9 mouse cellular contexts compared by ENCODE assay signal in the genomic region with DNA sequence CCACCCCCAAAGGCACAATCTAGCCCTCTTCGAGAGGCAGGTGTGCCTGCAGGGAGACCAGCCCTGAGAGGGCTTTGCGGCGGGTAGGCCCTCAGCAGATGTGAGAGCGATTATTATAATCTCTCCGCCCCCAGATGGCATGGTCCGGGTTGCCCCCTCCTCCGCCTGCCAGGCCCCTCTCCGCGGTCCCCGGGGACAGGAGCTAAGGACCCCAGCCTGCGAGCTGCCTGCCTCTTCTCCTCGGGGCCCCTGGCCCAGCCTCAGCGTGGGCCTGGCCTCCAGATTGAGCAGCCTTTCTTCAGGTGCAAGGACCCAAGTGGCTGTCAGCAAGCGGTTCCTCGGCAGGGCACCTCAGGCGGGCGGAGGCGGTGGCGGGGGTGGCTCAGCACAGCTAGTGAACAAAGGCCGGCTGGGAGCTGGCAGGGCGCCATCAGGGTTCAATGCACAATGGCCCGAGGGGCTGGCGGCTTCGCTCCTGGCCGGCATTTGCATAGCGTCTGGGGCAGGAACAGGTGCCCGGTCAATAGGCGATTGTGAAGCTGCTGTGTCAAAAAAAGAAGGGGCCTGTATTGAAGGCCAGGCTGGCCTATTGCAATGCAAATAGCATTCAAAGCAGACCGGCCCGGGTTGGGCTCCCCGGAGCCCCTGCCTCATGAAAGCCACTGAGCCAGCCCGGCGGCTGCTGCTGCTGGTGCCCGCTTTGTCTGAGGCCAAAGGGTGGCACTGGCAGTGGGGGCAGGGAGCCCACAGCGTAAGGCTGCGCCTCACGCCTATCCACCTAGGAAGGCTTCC.
DNase-seq lines count a peak whose midpoint lies in the region; ATAC-seq lines count a peak whose summit lies in the region.
"Had no signal": no experiment of that assay in that cellular context is flagged by ENCODE, and none has a peak within 500 bp of the region (broad histone marks: within the 10 kb centered on the region; RNA-seq: fewer than 3 reads in every experiment).

No protein-coding gene starts in this region.

- ATAC-seq in embryonic facial prominence, embryonic 14.5 days (ENCODE audit: low read depth), result peak; percentile 92
- peak; percentile 77 for ATAC-seq in heart, embryonic 16.5 days (replicated peaks; ENCODE audit: extremely low read depth, insufficient read depth, low FRiP score)
- no peak for ATAC-seq in liver, embryonic 12.5 days
- ATAC-seq in neural tube, embryonic 13.5 days (ENCODE audit: low read depth), result peak; percentile 87

- peak overlapping the region; percentile 56 for H3K9ac ChIP-seq in embryonic facial prominence, embryonic 14.5 days (ENCODE audit: low read depth, low read length)
- H3K9ac ChIP-seq in heart, embryonic 16.5 days (ENCODE audit: low read length), result peak overlapping the region; percentile 69
- peak overlapping the region; percentile 18; the same call in 1 of the 2 replicates for H3K9ac ChIP-seq in liver, embryonic 12.5 days
- H3K9ac ChIP-seq in neural tube, embryonic 13.5 days, result peak overlapping the region; percentile 61

- no peaks in the 10 kb centered on the region for H3K9me3 ChIP-seq in embryonic facial prominence, embryonic 14.5 days (ENCODE audit: control insufficient read depth, low read length)
- no peaks in the 10 kb centered on the region for H3K9me3 ChIP-seq in heart, embryonic 16.5 days (replicated peaks; ENCODE audit: control insufficient read depth, low read length)
- H3K9me3 ChIP-seq in liver, embryonic 12.5 days (replicated peaks), result no peaks in the 10 kb centered on the region
- no peaks in the 10 kb centered on the region for H3K9me3 ChIP-seq in neural tube, embryonic 13.5 days

- H3K27me3 ChIP-seq in embryonic facial prominence, embryonic 14.5 days (replicated peaks; ENCODE audit: control insufficient read depth, insufficient read depth, low read length), result no peaks in the 10 kb centered on the region
- H3K27me3 ChIP-seq in heart, embryonic 16.5 days (ENCODE audit: control insufficient read depth, insufficient read depth, low read length), result no peaks in the 10 kb centered on the region
- H3K27me3 ChIP-seq in liver, embryonic 12.5 days (replicated peaks), result peaks cover 51% of the 10 kb centered on the region
- no peaks in the 10 kb centered on the region for H3K27me3 ChIP-seq in neural tube, embryonic 13.5 days

- 7% methylated on average over 28 of the region's 37 CpGs for WGBS in embryonic facial prominence, embryonic 14.5 days
- 11% methylated on average over 37 of the region's 37 CpGs for WGBS in heart, embryonic 16.5 days
- WGBS in liver, embryonic 12.5 days (ENCODE audit: insufficient replicate concordance), result 10% methylated on average over 37 of the region's 37 CpGs
- 2% methylated on average over 37 of the region's 37 CpGs for WGBS in neural tube, embryonic 13.5 days

- H3K4me2 ChIP-seq in embryonic facial prominence, embryonic 14.5 days (ENCODE audit: low read depth, low read length), result peak overlapping the region; percentile 48
- peak overlapping the region; percentile 56 for H3K4me2 ChIP-seq in heart, embryonic 16.5 days (ENCODE audit: low read depth, low read length)
- H3K4me2 ChIP-seq in liver, embryonic 12.5 days, result peak overlapping the region; percentile 49
- H3K4me2 ChIP-seq in neural tube, embryonic 13.5 days, result peak overlapping the region; percentile 48

- peak overlapping the region; percentile 53; the same call in 1 of the 2 replicates for H3K27ac ChIP-seq in embryonic facial prominence, embryonic 14.5 days (replicated peaks; ENCODE audit: low read depth, low read length)
- no peak overlapping the region for H3K27ac ChIP-seq in heart, embryonic 16.5 days (ENCODE audit: low read length)
- H3K27ac ChIP-seq in liver, embryonic 12.5 days, result no peak overlapping the region
- peak overlapping the region; percentile 91 for H3K27ac ChIP-seq in neural tube, embryonic 13.5 days (replicated peaks)

- H3K36me3 ChIP-seq in embryonic facial prominence, embryonic 14.5 days (ENCODE audit: control insufficient read depth, insufficient read depth, low read length), result no peaks in the 10 kb centered on the region
- H3K36me3 ChIP-seq in heart, embryonic 16.5 days (ENCODE audit: control insufficient read depth, insufficient read depth), result no peaks in the 10 kb centered on the region
- H3K36me3 ChIP-seq in liver, embryonic 12.5 days, result no peaks in the 10 kb centered on the region
- H3K36me3 ChIP-seq in neural tube, embryonic 13.5 days, result no peaks in the 10 kb centered on the region
- H3K36me3 ChIP-seq: G1E had no signal

- H3K4me1 ChIP-seq in embryonic facial prominence, embryonic 14.5 days (ENCODE audit: control insufficient read depth, insufficient read depth, low read length), result peaks cover 21% of the 10 kb centered on the region
- H3K4me1 ChIP-seq in heart, embryonic 16.5 days (ENCODE audit: control insufficient read depth, insufficient read depth, low read length), result peaks cover 14% of the 10 kb centered on the region
- peaks cover 7% of the 10 kb centered on the region; the same call in 1 of the 2 replicates for H3K4me1 ChIP-seq in liver, embryonic 12.5 days
- H3K4me1 ChIP-seq in neural tube, embryonic 13.5 days (replicated peaks), result peaks cover 55% of the 10 kb centered on the region

- H3K4me3 ChIP-seq in embryonic facial prominence, embryonic 14.5 days (ENCODE audit: low read depth, low read length), result peak overlapping the region; percentile 17
- H3K4me3 ChIP-seq in heart, embryonic 16.5 days (ENCODE audit: low read length), result peak overlapping the region; percentile 28
- peak overlapping the region; percentile 15; the same call in 1 of the 2 replicates for H3K4me3 ChIP-seq in liver, embryonic 12.5 days
- peak overlapping the region; percentile 8; the same call in 1 of the 2 replicates for H3K4me3 ChIP-seq in neural tube, embryonic 13.5 days

- DNase-seq in urinary bladder, postnatal 10 days (ENCODE audit: low spot score), result peak; percentile 32
- DNase-seq in urinary bladder, adult 18-20 months (ENCODE audit: low spot score in 2 of 2), result no peak
- peak; percentile 91 for DNase-seq in embryonic facial prominence, embryonic 14.5 days (ENCODE audit: low spot score)
- peak; percentile 95 to 98 for DNase-seq in kidney, postnatal 36 days
- peak; percentile 69 for DNase-seq in testis, postnatal 14 days (ENCODE audit: low spot score)

Comparison
In these comparisons a context has a peak if more than half of its experiments do, and no peak if none do; other contexts are left out.
1. DNase-seq: peak in urinary bladder, postnatal 10 days (single experiment), embryonic facial prominence, embryonic 14.5 days (single experiment), kidney, postnatal 36 days (2 of 2) and testis, postnatal 14 days (single experiment); none in urinary bladder, adult 18-20 months (0 of 2).
2. H3K27ac ChIP-seq: peak in embryonic facial prominence, embryonic 14.5 days (single experiment) and neural tube, embryonic 13.5 days (single experiment); none in heart, embryonic 16.5 days (single experiment) and liver, embryonic 12.5 days (single experiment).
3. H3K9ac ChIP-seq: peak in every context shown above with its lines; median percentile 69 in heart, embryonic 16.5 days; 61 in neural tube, embryonic 13.5 days; 56 in embryonic facial prominence, embryonic 14.5 days; 18 in liver, embryonic 12.5 days.
4. Peak in every context shown above with its lines, with median percentiles within 50 percentile points of each other: H3K4me2 ChIP-seq and H3K4me3 ChIP-seq.